Mouse (Mus musculus): ENCODE data around the gene Lbh. TPM values are rescaled to one million over a fixed set of nuclear protein-coding genes. Genes with fewer than 3 reads are reported as not detected.

Gene Lbh
- polyA plus RNA-seq, 1 experiment from 2014 or later: 2.0 TPM

GRCm38 (mm10) chr17:72968666-72969065 is 50.6 kb downstream of the Lbh start:
- no peak overlapping the region for H3K4me3 ChIP-seq
- no peaks in the 10 kb centered on the region for H3K36me3 ChIP-seq
- peaks cover 23% of the 10 kb centered on the region for H3K4me1 ChIP-seq
- no peak overlapping the region for H3K27ac ChIP-seq
- WGBS: 94% methylated on average over 4 of the region's 4 CpGs
- no peak for DNase-seq (ENCODE audit: low spot score)
- H3K9me3 ChIP-seq (replicated peaks): no peaks in the 10 kb centered on the region
- no peaks in the 10 kb centered on the region for H3K27me3 ChIP-seq (ENCODE audit: low read depth, poor library complexity, severe bottlenecking)

GRCm38 (mm10) chr17:72970631-72971161 is 52.6 kb downstream of the Lbh start:
- Histone ChIP-seq H3K4me1 (peaks cover 17% of the 10 kb centered on the region), H3K36me3 (no peaks in the 10 kb centered on the region), H3K27ac (no peak overlapping the region), H3K27me3 (ENCODE audit: low read depth, poor library complexity, severe bottlenecking) (no peaks in the 10 kb centered on the region), H3K9me3 (replicated peaks) (no peaks in the 10 kb centered on the region), H3K4me3 (no peak overlapping the region)
- no peak for DNase-seq (ENCODE audit: low spot score)
- WGBS: 84% methylated on average over 7 of the region's 7 CpGs

DNA sequence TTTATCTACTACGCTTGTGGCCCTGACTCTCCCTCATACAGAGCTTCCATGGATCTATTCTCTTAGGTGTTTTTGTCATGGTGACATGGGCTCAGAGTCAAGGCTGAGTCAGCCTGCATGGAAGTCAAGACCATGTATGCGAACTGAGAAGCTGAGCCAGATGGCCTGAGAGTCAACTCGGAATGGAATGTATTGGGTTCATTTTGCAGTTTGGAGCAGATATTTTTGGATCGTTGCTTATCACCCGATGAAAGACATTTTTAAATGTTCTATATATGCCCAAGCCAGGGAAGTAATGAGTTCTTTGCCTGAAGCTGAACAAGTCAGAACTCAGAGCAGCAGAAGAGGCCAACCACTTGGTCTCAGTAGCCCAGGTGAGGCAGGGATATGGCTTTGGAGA is 54.9 kb downstream of the Lbh start:
- Histone ChIP-seq H3K27me3 (ENCODE audit: low read depth, poor library complexity, severe bottlenecking) (no peaks in the 10 kb centered on the region), H3K27ac (no peak overlapping the region), H3K4me3 (no peak overlapping the region), H3K36me3 (no peaks in the 10 kb centered on the region), H3K4me1 (no peaks in the 10 kb centered on the region), H3K9me3 (replicated peaks) (no peaks in the 10 kb centered on the region)
- DNase-seq (ENCODE audit: low spot score): no peak
- 94% methylated on average over 5 of the region's 5 CpGs for WGBS

DNA sequence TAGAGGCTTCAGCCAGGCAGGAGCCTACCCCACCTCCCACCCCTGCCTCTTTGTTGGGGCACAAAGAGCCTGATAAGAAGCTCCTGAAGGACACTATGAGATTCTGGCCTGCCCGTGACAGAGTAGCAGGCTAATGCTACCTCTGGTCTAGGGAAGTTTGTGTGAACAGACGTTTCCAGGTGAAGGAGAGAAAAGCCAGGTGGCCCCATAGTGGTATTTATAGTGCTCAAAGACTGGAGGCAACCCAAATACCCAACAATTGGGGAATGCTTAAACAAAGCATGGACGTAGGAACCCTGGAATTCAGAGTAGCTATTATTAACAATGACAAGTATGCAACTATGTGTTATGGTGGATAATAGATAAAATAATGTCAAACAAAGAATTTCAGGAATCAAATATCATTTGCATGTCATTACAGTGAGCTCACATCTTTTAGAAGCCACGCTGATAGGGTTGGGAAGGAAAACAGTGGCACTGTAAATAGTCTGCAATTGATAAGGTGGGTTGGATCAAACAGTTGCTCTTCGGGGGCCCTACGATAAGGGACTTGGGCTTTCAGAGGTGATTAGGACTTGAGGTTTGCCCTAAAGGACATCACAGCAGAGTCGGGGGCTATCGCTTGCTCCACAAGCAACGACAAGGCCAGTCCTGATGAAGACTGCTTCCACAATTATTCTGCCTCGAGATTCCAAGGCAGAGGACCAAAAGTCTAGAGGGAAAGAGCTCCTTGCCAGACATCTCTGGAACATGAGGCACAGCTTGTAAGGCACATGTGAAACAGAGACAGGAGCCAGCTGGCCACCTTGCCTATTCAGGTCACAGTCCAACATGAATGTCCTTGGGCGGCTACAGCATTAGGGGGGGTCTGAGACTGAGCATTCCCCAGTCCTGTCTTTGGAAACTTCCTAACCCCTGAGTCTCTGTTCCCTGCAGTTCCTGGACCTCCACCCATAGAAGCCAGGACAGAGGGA is 58.4 kb downstream of the Lbh start:
- 78% methylated on average over 11 of the region's 11 CpGs for WGBS
- H3K9me3 ChIP-seq (replicated peaks): no peaks in the 10 kb centered on the region
- DNase-seq (ENCODE audit: low spot score): no peak
- H3K27me3 ChIP-seq (ENCODE audit: low read depth, poor library complexity, severe bottlenecking): no peaks in the 10 kb centered on the region
- no peak overlapping the region for H3K27ac ChIP-seq
- no peak overlapping the region for H3K4me3 ChIP-seq
- no peaks in the 10 kb centered on the region for H3K4me1 ChIP-seq
- no peaks in the 10 kb centered on the region for H3K36me3 ChIP-seq

- DNase-seq (ENCODE audit: low spot score): no peak
- no peaks in the 10 kb centered on the region for H3K9me3 ChIP-seq (replicated peaks)
- no peaks in the 10 kb centered on the region for H3K36me3 ChIP-seq
- H3K4me3 ChIP-seq: no peak overlapping the region
- WGBS: 68% methylated on average over 1 of the region's 1 CpGs
- H3K27me3 ChIP-seq (ENCODE audit: low read depth, poor library complexity, severe bottlenecking): no peaks in the 10 kb centered on the region
- no peaks in the 10 kb centered on the region for H3K4me1 ChIP-seq
- no peak overlapping the region for H3K27ac ChIP-seq
These were observed 59.5 kb downstream of the Lbh start for GRCm38 (mm10) chr17:72977616-72978015.

DNA sequence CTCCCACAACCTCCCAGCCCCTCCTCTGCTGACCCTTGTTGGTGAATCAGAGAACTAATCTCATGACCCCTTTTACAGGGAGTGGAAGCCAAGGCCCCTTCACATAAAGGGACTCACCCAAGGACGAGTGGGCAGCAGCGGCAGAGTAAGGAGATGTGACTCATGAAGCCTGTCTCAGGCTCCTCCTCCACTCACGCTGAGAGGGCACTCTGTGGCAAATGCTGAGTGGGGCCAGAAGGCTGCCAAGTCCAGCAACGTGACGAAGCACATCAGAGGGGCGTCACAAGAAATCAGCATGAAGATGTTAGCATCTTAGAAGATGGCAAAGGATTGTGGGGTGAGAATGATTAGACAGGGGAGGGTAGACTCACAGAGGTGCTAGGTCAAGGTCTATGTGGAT is 64.1 kb downstream of the Lbh start:
- H3K27ac ChIP-seq: no peak overlapping the region
- no peaks in the 10 kb centered on the region for H3K9me3 ChIP-seq (replicated peaks)
- H3K27me3 ChIP-seq (ENCODE audit: low read depth, poor library complexity, severe bottlenecking): no peaks in the 10 kb centered on the region
- no peak for DNase-seq (ENCODE audit: low spot score)
- H3K4me1 ChIP-seq: no peaks in the 10 kb centered on the region
- H3K36me3 ChIP-seq: no peaks in the 10 kb centered on the region
- no peak overlapping the region for H3K4me3 ChIP-seq
- 91% methylated on average over 6 of the region's 6 CpGs for WGBS

- no peak overlapping the region for H3K4me3 ChIP-seq
- WGBS: 95% methylated on average over 7 of the region's 7 CpGs
- no peak overlapping the region for H3K27ac ChIP-seq
- no peak for DNase-seq (ENCODE audit: low spot score)
- H3K9me3 ChIP-seq (replicated peaks): no peaks in the 10 kb centered on the region
- H3K4me1 ChIP-seq: no peaks in the 10 kb centered on the region
- no peaks in the 10 kb centered on the region for H3K36me3 ChIP-seq
- no peaks in the 10 kb centered on the region for H3K27me3 ChIP-seq (ENCODE audit: low read depth, poor library complexity, severe bottlenecking)
These were observed 65.4 kb downstream of the Lbh start for GRCm38 (mm10) chr17:72983471-72983870.

- Histone ChIP-seq H3K27ac (no peak overlapping the region), H3K27me3 (ENCODE audit: low read depth, poor library complexity, severe bottlenecking) (no peaks in the 10 kb centered on the region), H3K4me3 (no peak overlapping the region), H3K9me3 (replicated peaks) (no peaks in the 10 kb centered on the region), H3K36me3 (no peaks in the 10 kb centered on the region), H3K4me1 (peaks cover 6% of the 10 kb centered on the region; the same call in 1 of the 2 replicates)
- no peak for DNase-seq (ENCODE audit: low spot score)
- WGBS: 86% methylated on average over 6 of the region's 6 CpGs
These were observed 70.9 kb downstream of the Lbh start for GRCm38 (mm10) chr17:72989025-72989424.

Other genes with a start within 250 kb of the Lbh start
- gene Ypel5, start 81.9 kb upstream of the Lbh start, polyA plus RNA-seq (2016; fragmentation: Nextera tagmentation; extraction: Ambion mirVana): 15.2 and 26.7 TPM in 2 replicates
- gene Lclat1, start 189.7 kb downstream of the Lbh start, polyA plus RNA-seq (2016; fragmentation: Nextera tagmentation; extraction: Ambion mirVana): 12.1 and 12.4 TPM in 2 replicates

Measured in limb, embryonic 10.5 days (tissue).